Mouse (Mus musculus) cortical plate, adult 2 months (tissue): Measurements from ENCODE around the gene Myocos.

ENCODE experiments used
- CTCF ChIP-seq: fragments of 200-500 bp; IDR thresholded peaks from 2 replicates; pipeline ENCODE4 v1.5.1; 2011; ENCODE audit warnings: mild to moderate bottlenecking, control low read depth, low read length; ENCODE audit not compliant: insufficient read depth; ENCODE audit errors: extremely low read depth
- POLR2A ChIP-seq: fragments of 200-500 bp; IDR thresholded peaks from 2 replicates; pipeline ENCODE4 v1.6.1; 2011; ENCODE audit warnings: mild to moderate bottlenecking, low read length, control low read depth; ENCODE audit not compliant: insufficient read depth; ENCODE audit errors: extremely low read depth

- TF ChIP-seq CTCF (no peak), POLR2A (no peak)
Measured at GRCm38 (mm10) chr1:162639861-162640260, 18.2 kb downstream of the Myocos start.
